Mouse (Mus musculus) erythroblast, adult 5-6 weeks (primary cell): Measurements from ENCODE around the gene P3h4. TPM values are rescaled to one million over a fixed set of nuclear protein-coding genes. Genes with fewer than 3 reads are reported as not detected.

Experiments used
- ATAC-seq: replicated peaks from 2 replicates; pipeline ENCODE4 v1.8.0; 2016; ENCODE audit warnings: moderate number of reproducible peaks, mild to moderate bottlenecking, moderate TSS enrichment, inconsistent platforms; ENCODE audit not compliant: poor library complexity, low FRiP score, severe bottlenecking
- total RNA-seq, 2 experiments: library from RNA; stranded (forward) in 1 of 2; stranded (reverse) in 1 of 2; fragments of 150-400 nt in 1 of 2; fragments of 200-764, 138-1000 nt in 1 of 2; gene quantifications; 2 replicates each; pipeline versions ENCODE4 v1.2.3 to v1.2.4; 2015 to 2017; ENCODE audit warnings: low replicate concordance in 2 of 2

Gene P3h4
- total RNA-seq, 2 experiments from 2014 or later: not detected

DNA sequence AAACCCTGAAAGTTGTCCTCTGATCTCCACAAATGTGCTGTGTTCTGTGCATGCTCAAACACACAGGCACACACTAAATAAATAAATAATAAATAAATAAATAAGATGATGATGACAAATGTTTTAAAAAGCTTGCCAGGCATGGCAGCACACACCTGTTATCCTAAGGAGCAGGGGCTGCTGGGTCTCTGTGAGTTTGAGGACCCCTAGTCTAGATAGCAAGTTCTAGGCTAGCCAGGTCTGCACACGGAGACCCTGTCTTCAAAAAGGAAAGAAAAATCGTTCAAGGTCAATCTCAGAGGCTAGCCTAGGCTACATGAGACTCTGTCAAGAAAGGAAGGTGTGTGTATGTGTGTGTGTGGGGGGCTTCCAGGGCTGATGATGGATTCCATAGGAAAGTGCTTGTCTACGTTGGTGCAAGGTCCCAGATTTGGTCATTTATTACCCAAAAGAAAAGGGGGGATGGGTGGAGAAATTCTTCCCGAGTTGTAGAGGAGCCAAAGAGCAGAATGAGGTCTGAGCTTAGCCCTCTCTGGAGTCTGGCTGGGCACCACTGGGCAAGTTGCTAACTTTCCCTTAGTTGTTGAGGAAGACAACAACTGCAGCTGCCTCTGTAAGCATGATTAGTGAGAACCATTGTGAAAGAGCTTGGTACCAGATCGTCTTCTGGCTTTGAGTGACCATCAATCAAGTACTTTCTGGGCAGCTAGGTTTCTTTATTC, 20.1 kb downstream of the P3h4 start:
- no peak for ATAC-seq

DNA sequence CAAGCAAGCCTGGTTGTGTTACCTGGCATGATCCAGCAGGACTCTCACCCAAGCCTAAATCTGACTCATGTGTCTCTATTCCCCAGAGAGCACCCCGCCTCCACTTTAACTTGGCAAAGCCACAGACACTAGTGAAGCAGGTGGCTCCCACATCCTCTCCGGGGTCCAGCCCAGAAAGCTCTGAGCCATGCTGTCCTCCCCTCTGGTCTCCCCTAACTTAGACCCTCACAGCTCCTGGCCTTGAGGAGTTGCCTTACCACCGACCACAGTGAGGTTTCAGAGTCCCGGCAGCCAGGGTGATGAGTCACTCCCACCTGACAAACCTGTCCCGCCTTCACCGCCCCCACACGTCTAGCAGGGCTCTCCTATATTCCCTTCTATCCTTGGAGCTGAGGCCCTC, 20.9 kb downstream of the P3h4 start:
- ATAC-seq: no peak

DNA sequence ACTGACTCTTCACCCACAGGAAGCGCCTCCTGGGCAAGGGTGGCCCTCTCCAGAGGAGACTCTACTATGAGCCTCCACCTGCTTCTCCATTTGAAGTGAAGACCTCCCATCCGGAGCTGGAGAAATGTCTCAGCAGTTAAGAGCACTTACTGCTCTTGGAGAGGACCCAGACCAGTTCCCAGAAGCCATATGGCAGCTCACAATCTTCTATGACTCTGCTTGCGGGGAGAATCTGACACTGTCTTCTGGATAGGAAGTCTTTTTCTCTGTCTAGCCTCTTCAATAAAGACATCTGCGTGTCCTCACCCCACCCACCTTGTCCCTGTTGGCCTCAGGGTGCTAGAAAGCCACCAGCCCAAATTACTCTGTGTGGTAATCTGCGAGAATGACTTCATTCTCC, 21.7 kb downstream of the P3h4 start:
- ATAC-seq: no peak

DNA sequence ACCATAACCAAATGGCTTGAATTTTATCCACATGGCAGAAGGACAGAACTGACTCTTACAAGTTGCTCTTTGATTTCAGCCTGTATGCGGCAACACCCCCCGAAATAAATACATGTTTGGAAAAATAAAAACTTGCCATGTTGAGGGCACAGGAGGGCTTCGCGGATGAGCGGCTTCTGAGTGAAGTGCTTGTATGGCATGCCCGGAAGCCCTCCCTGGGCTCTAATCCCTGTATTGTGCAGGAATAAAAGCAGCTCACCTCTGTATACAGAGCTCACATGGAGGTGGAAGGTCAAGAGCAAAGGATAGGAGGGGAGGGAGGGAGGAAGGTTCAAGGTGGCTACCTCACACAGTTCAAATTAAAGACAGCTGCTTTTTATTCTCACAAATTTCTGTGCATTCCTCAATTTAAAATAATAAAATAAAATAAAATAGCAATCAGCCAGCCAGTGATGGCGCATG, 22.7 kb downstream of the P3h4 start:
- ATAC-seq: no peak

DNA sequence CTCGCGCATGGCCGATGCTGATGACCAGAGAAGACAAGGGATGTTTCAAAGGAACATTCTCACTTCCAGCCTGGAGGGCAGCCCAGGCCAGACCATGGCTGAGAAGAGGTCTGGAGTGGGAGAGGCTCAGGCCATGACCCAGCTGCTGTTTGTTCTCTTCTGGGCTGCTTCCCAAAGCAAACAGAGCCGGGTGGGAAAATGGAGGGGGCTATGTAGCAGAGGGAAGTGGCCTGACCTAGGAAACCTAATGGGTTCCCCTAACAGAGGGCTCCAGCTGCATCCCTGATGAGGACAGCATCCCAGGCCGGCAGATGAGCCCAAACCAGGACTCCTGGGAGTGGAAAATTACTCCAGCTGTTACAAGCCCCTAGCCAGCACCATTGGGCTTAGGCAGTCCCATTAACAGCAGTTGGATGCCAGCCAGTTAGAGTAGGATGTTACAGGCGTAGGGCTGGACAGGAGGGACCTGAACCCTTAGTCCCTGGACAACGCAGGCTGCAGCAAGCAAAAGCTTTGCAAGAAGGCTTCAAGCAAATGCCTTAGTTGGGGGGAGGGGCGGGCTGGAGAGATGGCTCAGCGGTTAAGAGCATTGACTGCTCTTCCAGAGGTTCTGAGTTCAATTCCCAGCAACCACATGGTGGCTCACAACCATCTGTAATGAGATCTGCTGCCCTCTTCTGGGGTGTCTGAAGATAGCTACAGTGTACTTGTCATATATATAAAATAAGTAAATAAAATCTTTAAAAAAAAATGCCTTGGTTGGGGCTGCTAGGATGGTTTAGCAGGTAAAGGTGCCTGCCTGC, 23.4 kb downstream of the P3h4 start:
- no peak for ATAC-seq

DNA sequence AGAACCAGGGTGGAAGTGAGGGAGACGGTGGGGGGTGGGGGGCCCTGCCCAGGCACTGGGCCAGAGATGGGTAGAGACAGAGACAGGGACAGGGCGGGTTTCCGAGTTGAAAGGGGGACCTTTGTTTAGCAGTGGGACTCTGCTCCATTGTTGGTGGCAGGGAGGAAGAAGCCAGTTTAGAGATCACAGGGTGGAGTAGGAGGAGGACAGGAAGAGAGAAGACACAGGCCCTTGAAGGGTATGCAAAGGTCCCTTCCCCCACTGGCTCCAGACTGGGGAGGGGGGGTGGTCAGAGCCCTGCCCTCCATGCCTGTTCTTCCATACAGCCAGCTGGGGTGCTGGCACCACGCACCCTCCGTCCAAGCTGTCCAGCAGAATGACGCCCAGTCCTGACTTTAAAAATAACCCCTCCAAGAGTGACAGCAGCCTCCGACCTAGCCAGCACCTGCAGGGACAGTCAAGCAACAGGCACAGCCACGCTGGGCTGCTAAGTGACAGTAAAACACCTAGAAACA, 24.6 kb downstream of the P3h4 start:
- no peak for ATAC-seq

DNA sequence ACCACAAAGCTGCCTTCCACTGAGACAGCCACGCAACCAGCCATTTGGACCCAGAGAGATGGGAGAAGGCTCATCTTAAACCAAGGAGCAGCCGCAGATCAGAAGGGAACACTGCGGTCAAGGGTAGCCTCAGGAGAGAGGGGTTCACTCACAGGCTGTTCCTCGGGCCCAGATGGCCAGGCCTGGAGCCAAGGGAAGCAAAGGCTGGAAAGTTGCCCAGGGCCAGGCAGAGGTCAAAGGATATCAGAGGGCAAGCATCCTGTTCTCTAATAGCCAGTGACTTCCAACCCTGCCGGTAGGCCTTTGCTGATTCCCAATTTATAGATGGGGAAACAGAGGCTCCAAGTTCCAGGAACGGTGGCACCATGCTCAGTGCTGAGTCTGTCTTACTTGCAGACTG, 26.0 kb downstream of the P3h4 start:
- no peak for ATAC-seq

DNA sequence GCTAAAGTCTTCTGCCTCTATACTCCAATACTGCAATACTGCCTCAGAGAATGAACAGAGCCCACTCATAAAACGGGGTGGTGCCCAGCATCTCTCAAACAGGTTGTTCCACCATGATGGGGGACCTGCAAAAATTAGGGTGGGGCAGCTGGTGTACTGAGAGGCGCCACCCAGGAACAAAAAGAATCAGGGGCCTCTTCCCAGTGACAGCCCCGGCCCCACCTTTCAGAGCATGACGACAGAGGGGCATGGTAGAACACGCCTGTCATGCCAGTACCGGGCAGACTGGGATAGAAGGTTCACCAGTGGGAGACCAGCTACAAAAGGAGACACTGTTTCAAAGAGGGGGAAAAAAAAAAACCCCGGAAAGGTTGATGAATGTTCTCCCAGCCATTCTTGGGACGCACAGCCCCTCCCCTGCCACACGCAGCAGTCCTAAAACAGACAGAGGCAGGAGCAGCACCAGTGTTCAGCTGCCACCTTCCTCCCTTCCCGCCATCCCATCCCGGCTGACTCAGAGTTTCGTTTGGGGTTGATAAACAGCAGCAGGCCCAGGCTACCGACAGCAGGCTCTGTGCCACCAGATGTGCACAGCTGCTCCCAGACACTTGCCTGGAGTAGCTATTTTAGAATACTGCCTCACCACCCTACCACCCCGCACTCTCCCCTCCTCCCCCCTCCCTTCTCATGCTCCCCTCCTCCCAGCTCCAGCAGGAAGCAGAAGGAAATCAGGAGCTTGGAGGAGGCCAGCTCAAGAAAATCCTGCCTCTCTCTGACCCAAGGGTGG, 26.9 kb downstream of the P3h4 start:
- ATAC-seq: no peak

DNA sequence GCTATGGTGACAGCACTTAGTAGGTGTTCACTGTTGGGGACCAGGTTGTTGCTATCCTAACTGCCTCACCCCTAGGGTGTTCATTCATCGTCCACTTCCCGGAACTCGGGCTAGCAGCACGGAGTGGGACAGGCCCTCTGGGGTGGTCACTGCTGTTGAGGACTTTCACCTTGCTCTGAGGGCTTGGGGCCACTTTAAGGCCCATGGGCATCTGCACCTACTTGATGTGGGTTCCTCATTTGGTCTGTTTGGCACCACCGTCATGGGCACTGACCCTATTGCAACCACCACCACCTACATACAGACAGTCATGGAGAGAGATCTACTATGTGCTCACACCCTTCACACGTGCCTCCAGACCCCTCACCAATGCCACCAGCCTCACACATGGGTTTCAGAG, 27.5 kb downstream of the P3h4 start:
- ATAC-seq: no peak

DNA sequence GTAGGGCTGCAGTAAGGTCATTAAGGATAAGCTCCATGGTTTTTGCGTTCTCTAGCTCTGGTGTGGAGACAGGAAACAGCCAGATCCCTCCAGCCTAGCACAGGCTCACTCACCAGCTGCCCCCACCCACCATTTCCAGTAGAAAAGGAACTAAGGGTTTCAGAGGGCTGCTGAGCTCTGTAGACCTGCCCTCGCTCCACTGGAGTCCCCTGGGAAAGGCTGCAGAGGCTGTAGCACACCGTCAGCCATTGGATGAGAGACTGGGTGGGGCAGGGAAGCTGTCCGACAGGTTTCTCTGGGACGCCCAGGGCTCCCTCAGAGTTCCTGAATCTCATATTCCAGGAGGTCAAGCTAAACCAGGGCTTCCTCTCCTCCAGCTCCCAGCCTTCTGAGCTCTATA, 28.1 kb downstream of the P3h4 start:
- ATAC-seq: no peak

DNA sequence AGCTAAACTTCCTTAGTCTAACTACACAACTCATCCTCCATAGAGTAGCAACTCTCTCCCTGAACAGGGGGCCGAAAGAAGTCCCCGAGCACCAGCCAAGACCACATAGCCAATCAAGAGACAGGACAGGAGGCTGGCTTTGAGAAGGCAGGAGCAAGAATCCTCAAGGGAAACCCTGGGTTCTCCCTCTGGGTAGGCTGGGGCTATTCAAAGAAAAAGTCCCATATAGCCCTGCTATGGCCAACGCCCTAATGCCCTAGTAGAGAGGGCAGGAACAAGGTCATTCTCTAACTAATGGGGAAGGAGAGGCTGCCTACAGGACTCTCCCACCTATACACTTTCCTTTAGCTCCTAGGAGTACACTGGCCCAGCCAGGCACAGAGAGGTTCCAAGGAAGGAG, 29.6 kb downstream of the P3h4 start:
- no peak for ATAC-seq

DNA sequence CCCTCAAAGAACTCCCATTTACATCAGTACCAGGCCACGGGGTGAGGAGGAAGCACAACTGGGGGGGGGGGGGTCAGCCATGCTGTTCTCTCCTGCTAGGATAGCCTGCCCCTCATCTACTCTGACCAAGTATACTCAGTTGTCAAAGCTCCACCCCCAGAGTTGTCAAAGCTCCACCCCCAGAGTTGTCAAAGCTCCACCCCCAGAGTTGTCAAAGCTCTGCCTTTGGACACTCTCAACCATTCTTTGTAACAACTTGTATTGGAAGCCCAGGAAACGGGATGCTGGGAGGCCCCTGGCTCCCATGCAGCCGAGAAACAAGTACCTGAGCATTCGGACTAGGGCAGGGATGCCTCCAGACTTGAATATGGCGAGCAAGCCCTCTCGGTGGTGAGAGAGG, 32.0 kb downstream of the P3h4 start:
- ATAC-seq: no peak

DNA sequence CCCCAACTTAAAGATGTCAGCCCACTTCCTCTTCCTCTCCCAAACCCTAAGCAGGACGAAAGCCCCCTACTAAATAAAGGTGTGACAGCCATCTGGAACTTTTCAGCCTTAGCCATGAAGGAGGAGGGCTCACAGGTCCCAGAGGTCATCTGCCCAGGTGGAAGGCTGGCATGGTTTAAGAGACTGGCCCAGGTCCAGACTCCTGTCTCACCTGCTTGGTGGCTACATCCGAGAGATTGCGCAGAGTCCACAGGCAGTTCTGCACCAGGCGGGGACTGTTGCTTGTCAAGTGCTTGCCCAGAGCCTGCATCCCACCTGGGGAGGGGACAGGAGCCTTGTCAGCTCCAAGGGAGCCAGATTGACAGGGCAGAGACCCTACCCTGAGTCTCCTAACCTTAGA, 35.3 kb downstream of the P3h4 start:
- no peak for ATAC-seq

DNA sequence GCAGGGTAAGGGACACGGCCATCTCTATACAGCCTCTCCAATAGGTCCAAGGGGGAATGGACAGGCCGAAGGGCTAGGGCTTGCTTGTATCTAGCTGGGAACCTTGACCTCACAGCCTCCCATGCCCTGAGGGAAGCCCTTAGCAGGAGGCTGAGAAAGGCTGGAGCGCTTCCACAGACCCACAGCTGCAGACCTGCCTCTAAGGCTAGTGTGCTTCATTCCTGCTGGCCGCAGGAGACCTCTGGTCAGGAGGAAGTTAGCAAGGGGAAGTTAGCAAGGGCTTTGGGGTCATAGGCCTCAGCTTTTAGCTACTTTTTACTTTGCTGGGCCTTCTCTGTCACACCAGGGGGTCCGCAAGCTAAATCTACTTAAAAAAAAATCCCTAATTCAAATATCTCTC, 36.2 kb downstream of the P3h4 start:
- no peak for ATAC-seq

DNA sequence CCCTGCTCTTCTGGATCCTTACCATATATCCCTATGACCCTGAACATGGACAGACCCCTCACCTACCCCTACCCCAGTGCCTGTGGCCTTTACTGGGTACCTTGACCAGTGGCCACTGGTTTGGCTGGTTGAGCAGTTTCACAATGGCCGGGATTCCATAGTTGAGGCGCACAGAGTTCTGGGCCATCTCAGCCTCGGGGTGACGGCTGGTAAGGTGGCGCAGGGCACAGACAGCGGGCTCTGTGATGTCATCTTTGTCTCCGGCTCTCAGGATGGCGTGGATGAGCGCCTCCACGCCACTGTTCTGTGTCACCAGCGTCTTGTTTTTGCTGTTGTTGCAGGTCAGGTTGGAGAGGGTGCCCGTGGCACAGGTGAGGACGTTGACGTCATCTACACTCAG, 36.6 kb downstream of the P3h4 start:
- ATAC-seq: no peak

DNA sequence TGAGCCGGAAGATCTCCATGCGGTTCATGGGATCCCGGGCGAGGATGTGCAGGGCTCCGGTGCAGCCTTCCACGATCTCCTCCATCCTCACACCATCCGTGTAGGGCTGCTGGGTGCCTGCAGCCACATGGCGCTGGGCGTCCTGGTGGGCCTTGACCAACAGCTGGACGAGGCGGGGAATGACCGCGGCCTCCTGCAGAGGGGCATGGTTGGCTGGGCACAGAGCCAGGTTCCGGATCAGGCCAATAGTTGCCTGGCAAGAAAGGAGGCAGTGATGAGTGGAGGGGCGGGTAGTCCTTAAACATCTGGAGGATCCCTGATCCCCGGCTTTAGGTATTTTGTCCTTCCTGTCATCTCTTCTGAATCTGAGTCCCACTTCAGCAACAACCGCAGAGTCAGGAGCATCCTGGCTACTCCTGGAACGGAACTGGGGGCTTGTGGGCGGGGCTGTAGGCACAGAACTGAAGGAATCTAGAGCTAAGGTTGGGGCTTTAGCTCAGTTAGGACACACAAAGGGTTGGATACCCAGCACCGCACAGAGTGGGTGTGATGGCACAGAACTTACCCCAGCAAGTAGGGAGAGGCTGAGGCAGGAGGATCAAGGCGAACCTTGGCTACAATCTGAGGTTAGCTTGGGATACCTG, 37.8 kb downstream of the P3h4 start:
- no peak for ATAC-seq

DNA sequence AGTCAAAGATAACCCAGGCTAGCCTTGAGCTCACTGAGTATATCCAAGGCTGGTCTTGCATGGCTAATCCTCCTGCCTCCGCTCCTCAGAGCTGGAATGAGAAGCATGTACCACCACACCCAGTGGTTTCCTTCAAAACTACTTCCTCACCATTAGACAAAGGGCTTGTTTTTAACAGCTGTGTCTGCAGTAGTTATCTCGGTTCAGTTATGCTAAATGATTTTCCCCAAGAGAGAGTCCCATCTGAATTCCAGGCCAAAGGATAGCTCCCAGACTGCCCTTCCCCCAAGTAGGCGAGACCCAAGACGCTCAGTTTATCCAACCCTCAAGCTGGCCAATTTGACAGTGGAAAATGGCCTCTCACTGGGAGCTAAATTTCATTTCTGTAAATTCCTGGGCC, 38.6 kb downstream of the P3h4 start:
- no peak for ATAC-seq

DNA sequence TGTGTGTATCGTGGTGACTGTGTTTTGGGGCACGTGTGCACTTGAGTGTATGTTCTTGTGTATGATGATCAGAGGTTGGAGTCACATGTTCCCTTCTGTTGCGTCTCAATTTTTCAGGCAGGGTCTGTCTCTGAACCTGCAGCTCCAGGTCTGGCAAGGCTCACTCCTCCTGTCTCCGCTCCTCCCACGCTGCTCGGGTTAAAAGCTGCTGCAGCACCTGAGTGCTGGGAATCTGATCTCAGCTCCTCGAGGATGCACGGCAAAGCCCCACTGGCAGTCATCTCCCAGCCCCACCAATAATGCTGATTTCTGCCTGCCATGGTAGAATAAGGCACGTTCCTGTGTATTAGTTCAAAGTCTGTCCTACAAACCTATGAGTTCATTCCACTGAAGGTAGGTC, 39.5 kb downstream of the P3h4 start:
- ATAC-seq: no peak

DNA sequence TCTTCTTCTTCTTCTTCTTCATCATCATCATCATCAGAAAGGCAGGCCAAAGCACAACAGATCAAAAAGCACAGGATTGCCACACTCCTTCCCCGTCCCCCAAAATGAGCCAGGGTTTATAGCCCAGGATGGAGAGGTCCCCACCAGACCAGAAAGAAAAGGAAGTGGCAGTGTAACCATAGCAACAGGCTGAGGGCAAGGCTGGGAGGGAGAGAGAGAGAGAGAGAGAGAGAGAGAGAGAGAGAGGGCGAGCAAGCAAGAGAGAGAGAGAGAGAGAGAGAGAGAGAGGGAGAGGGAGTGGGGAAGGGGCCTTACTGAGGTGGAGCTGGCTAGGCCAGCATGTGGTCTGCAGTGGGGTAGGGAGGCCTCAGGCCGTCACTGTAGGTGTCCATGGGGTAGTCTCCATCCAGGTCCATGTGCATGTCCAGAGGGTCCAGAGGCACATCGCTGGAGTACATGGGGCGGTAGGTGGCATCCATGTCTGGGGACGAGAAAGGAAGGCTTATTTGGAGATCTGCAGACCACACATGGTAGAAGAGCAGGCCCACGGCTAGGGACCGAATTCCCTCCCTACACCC, 42.6 kb downstream of the P3h4 start:
- ATAC-seq: no peak

DNA sequence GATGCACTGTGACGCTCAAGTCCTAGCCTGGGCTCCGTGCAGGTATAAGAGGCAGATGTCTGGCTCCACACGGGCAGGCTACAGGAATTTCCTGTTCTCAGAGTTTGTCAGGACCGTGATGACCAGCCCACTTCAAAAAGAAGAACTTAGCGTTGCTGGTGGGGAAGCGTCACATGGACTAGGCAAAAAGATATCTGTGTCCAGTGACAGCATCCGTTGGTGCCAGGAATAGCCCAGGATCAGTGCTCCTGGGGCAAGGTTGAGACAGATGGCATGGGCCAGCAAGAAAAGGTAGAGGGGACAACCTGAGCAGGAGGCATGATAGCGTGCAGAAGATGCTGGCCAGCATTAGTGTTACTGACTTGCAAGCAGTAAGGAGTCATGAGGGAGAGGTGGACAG, 44.8 kb downstream of the P3h4 start:
- ATAC-seq: no peak
